Mouse (Mus musculus) E14TG2a.4 (cell line): Measurements from ENCODE around the gene Stard13.

ENCODE experiments used
- H3K27me3 ChIP-seq: 2 replicates; pipeline ENCODE4 v1.6.1; 2014; ENCODE audit warnings: low read length, control low read depth; ENCODE audit not compliant: insufficient read depth
- H3K36me3 ChIP-seq: 2 replicates; pipeline ENCODE4 v1.6.1; 2014; ENCODE audit warnings: low read length, control low read depth; ENCODE audit not compliant: insufficient read depth
- H3K4me1 ChIP-seq: replicated peaks from 2 replicates; pipeline ENCODE4 v1.6.1; 2014; ENCODE audit warnings: low read depth, low read length, control low read depth
- H3K4me3 ChIP-seq: replicated peaks from 2 replicates; pipeline ENCODE4 v1.5.1; 2014; ENCODE audit warnings: mild to moderate bottlenecking, low read length
- H3K9me3 ChIP-seq: 2 replicates; pipeline ENCODE4 v1.6.1; 2014; ENCODE audit warnings: low read length, control low read depth
- CTCF ChIP-seq: conservative IDR thresholded peaks from 2 replicates; pipeline ENCODE4 v1.5.1; 2014; ENCODE audit warnings: low read length
- NANOG ChIP-seq: IDR thresholded peaks from 2 replicates; pipeline ENCODE4 v1.6.1; 2014; ENCODE audit warnings: borderline replicate concordance, low read length, mixed read lengths
- POU5F1 ChIP-seq: IDR thresholded peaks from 2 replicates; pipeline ENCODE4 v1.6.1; 2014; ENCODE audit warnings: low read length, borderline replicate concordance

Gene Stard13

DNA sequence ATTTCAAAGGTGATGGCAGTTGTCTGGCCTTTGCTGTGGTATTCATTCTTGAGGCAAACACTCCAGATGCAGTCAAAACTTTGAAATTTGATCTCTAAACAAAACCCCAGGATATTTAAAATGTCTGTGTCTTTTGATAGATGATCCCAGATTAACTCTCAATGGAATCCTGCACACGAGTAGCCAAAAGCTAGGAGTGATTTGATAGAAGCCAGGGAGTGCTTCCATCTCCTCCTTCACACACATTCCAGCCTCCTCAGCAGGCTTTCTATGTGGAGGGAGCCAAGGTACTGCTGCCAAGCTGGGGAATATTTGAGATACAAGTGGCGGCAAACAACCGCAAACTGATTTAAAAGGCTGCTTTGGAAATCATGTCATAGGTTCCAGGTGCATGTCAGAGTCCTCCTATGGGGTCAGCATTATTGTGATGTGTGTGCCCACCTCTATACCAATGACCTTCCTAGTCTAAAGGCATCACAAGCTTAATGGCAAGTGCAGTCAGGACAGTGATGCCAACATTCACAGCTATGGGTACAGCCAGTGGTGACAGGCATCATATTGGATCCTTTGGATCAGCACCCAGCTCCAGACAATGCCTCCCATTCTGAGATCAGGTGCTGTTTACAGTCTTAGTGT is 39.6 kb downstream of the Stard13 start:
- H3K36me3 ChIP-seq: no peaks in the 10 kb centered on the region

DNA sequence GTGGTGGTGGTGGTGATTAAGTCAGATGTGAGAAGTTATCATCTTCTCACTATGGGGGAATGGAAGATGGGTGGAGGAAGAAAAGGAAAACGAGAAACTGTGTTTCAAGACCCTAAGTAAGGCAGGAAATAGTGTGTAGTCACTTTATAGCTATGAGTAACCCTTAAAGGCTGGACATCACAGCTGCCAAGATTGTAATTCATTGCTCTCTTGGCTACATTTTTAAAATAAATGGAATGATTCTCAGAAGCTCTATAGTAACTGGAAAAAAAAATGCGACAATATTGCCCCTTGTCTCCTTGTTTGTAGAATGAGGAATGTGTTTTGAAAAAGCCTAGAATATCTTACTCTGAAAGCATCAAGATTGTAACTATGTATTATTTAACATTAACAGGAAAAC is 41.4 kb downstream of the Stard13 start:
- peaks cover 14% of the 10 kb centered on the region; the same call in 1 of the 2 replicates for H3K4me1 ChIP-seq
- TF ChIP-seq POU5F1 (no peak), NANOG (no peak), CTCF (no peak)

More for the DNA sequence above, 39.6 kb downstream of the Stard13 start:
- H3K27me3 ChIP-seq: peaks cover 33% of the 10 kb centered on the region
- TF ChIP-seq CTCF (no peak), POU5F1 (no peak), NANOG (no peak)
- no peak overlapping the region for H3K4me3 ChIP-seq
- no peaks in the 10 kb centered on the region for H3K9me3 ChIP-seq
- H3K4me1 ChIP-seq: peaks cover 11% of the 10 kb centered on the region; the same call in 1 of the 2 replicates

DNA sequence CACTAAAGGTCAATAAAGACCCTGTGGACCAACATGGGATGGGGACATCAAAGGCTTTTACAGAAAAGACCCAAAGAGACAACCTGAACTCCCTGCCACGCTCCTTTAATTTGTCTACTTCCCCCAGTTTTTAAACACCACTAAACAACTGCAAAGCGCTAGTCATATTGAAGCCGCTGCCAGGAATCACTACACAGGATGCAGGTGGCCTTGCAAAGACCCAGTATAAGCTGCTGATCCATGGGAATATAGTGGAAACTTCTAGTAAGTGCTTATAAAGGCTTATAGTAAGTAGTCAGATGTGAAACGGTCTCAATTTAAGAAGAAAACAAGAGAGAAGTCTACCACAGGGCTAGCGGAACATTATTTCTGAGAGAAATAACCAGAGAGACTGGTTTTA is 42.9 kb downstream of the Stard13 start:
- Histone ChIP-seq H3K9me3 (no peaks in the 10 kb centered on the region), H3K27me3 (peaks cover 39% of the 10 kb centered on the region), H3K36me3 (no peaks in the 10 kb centered on the region), H3K4me1 (peaks cover 15% of the 10 kb centered on the region; the same call in 1 of the 2 replicates), H3K4me3 (no peak overlapping the region)
- TF ChIP-seq NANOG (no peak), POU5F1 (no peak), CTCF (no peak)

More for the DNA sequence above, 41.4 kb downstream of the Stard13 start:
- no peak overlapping the region for H3K4me3 ChIP-seq
- H3K36me3 ChIP-seq: no peaks in the 10 kb centered on the region
- no peaks in the 10 kb centered on the region for H3K9me3 ChIP-seq
- H3K27me3 ChIP-seq: peaks cover 37% of the 10 kb centered on the region

DNA sequence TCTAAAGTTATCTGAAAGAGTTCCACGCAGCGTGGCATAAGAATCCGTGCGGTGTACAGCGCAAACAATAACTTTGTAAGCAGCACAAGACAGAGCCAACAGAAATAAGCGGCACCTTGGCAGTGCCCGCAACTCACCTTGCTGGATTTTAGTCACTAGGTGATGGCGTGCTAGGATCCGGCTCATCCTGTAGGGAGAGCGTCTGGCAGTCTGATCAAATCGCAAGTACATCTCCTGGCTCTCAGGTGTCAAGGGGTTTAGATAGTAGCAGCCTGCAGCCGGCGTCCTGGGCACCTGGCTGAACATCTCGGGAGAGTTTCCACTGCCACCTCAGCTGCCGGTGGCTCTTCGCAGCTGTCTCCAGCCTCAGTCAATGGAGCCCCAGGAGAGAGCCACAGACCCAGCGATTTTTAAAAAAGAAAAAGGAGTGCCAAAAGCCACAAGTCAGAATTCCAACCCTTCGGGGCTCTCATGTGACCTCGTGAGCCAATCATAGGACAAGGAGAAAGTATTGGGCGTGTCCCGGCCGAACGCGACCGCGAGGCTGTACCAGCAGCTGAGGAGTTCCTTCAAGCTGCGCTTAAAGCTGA is 43.8 kb downstream of the Stard13 start:
- Histone ChIP-seq H3K27me3 (peaks cover 43% of the 10 kb centered on the region), H3K4me1 (peaks cover 15% of the 10 kb centered on the region; the same call in 1 of the 2 replicates), H3K4me3 (peak overlapping the region; percentile 77), H3K9me3 (no peaks in the 10 kb centered on the region), H3K36me3 (no peaks in the 10 kb centered on the region)
- TF ChIP-seq POU5F1 (no peak), CTCF (no peak), NANOG (no peak)

DNA sequence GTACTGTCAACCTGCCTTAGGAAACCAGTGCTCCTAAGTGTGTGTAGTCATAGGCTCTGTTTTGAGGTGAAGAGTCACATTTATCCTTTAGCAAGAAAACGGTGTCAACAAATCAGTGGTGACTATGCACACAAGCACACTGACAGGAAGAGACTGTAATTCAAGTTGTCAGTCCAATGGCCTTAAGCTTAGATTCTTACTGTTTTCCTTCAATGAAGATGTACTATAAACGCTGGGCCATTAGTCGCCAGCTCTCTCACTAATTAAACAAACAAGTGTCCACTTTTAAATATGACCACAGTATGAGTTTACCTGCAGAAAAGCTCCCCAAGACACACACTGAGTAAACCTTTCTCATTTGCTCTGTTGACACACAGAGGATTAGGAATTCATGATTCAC is 44.3 kb downstream of the Stard13 start:
- H3K4me1 ChIP-seq: peaks cover 15% of the 10 kb centered on the region; the same call in 1 of the 2 replicates
- TF ChIP-seq NANOG: no peak
- no peak for TF ChIP-seq CTCF
- TF ChIP-seq POU5F1: no peak
- H3K27me3 ChIP-seq: peaks cover 43% of the 10 kb centered on the region
- H3K9me3 ChIP-seq: no peaks in the 10 kb centered on the region
- no peaks in the 10 kb centered on the region for H3K36me3 ChIP-seq
- H3K4me3 ChIP-seq: peak overlapping the region; percentile 77

DNA sequence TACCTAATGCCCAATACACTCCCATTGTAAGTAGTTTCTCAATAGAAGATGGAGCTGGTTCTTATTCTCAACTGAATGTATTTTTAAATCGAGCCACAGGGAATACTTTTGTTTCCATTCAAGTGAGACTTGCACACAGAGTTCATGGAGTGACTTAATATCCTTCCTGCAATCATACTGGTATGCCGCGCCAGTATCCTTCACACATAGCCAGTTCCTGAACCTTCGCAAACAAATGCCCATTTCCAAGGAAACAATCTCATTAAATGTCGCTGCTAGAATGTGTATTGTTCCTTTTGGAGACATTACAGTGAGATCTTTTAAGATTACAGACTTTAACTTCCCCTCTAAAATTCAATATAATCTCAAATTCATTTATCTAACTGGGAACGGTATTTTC is 45.0 kb downstream of the Stard13 start:
- peaks cover 42% of the 10 kb centered on the region for H3K27me3 ChIP-seq
- H3K9me3 ChIP-seq: no peaks in the 10 kb centered on the region
- H3K4me3 ChIP-seq: no peak overlapping the region
- H3K4me1 ChIP-seq: peaks cover 15% of the 10 kb centered on the region; the same call in 1 of the 2 replicates
- H3K36me3 ChIP-seq: no peaks in the 10 kb centered on the region
- TF ChIP-seq POU5F1: no peak
- no peak for TF ChIP-seq NANOG
- TF ChIP-seq CTCF: no peak

DNA sequence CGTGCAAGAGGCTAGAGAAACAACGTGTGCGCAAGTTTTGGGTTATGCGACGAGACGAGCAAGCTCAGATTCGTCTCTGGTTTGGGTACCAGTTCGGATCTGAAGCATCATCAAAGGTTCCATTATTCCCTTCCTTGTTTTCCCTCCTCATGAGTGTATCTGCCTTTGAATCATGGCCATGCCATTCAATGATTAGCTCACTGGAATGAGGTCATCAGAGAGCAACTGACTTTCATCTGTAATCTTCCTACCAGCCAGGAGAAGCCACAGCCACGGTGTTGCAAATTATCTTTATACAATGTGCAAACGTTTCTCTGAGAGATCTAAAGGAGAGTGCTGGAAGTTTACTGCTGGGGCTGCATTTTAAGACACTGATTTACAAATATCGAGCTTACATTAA is 46.3 kb downstream of the Stard13 start:
- peaks cover 15% of the 10 kb centered on the region; the same call in 1 of the 2 replicates for H3K4me1 ChIP-seq
- H3K9me3 ChIP-seq: no peaks in the 10 kb centered on the region
- H3K27me3 ChIP-seq: peaks cover 35% of the 10 kb centered on the region
- H3K36me3 ChIP-seq: no peaks in the 10 kb centered on the region
- H3K4me3 ChIP-seq: no peak overlapping the region
- TF ChIP-seq NANOG (no peak), POU5F1 (no peak), CTCF (no peak)

DNA sequence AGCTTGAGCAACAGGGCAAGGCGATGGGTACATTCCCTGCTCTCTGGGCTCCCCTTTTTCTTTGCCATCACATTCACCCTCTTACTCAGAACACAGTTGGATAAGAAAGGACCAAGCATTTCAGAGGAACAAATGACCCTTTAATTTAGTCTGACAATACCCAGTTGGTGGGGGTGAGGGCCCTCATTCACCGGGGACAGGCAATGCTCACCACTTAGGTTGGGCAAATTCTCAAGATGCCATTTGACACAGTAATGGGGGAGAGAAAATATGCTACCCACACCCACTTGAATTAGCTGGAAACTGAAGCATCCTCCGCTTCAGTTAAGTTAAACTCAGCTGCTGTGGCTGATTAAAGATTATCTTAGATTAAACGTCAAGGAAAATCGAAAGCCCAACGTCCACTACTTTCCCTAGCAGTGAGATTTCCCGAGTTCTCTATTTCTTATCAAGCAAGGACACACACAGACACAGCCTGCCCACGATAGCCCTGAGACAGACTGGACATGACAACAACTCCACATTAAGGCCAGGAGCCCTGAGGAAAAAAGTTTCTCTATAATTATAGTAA is 48.3 kb downstream of the Stard13 start:
- Histone ChIP-seq H3K4me1 (peaks cover 15% of the 10 kb centered on the region; the same call in 1 of the 2 replicates), H3K36me3 (no peaks in the 10 kb centered on the region), H3K4me3 (no peak overlapping the region), H3K27me3 (peaks cover 19% of the 10 kb centered on the region), H3K9me3 (no peaks in the 10 kb centered on the region)
- TF ChIP-seq CTCF (no peak), POU5F1 (no peak), NANOG (no peak)
